Mouse (Mus musculus): Measurements from ENCODE around the gene Gab2.

GRCm38 (mm10) chr7:97184005-97184404, 102.6 kb downstream of the Gab2 start:
- TF ChIP-seq CTCF (conservative IDR thresholded peaks at IDR 0.05 in 1 of 2, IDR thresholded peaks at IDR 0.05 in 1 of 2; ENCODE audit: low read depth in 2 of 2, low read length in 2 of 2), result no peak
- TF ChIP-seq MAX (IDR thresholded peaks at IDR 0.05; ENCODE audit: low read length), result no peak
- no peak for TF ChIP-seq POLR2AphosphoS2 (IDR thresholded peaks at IDR 0.05; ENCODE audit: low read depth, low read length)
- TF ChIP-seq USF1 (IDR thresholded peaks at IDR 0.05; ENCODE audit: low read depth, low read length), result no peak
- TF ChIP-seq MXI1 (IDR thresholded peaks at IDR 0.05; ENCODE audit: low read depth, low read length), result no peak
- no peak for TF ChIP-seq ZKSCAN1 (IDR thresholded peaks at IDR 0.05; ENCODE audit: borderline replicate concordance, low read depth, low read length)
- no peak for TF ChIP-seq RCOR1 (conservative IDR thresholded peaks at IDR 0.05; ENCODE audit: low read depth, low read length)
- no peak for TF ChIP-seq CHD2 (IDR thresholded peaks at IDR 0.05; ENCODE audit: low read length)
